Mouse (Mus musculus) lung, embryonic 14.5 days (tissue): ENCODE data around the gene Ahdc1. TPM values are rescaled to one million over a fixed set of nuclear protein-coding genes. Genes with fewer than 3 reads are reported as not detected.

Source experiments
- ATAC-seq: fragments of 200-750 bp; cut with Nextera tagmentation; 2 replicates; pipeline ENCODE4 v1.8.0; 2017; ENCODE audit warnings: mild to moderate bottlenecking, moderate TSS enrichment, moderate library complexity; ENCODE audit not compliant: insufficient read depth
- DNase-seq: peaks from one replicate; pipeline ENCODE4 v3.0.0-alpha.2; 2015
- H3K27ac ChIP-seq: fragments of 300-500 bp; sonication (generic); 2 replicates; pipeline ENCODE4 v1.5.1; 2014; ENCODE audit warnings: low read depth, mild to moderate bottlenecking, moderate library complexity
- H3K27me3 ChIP-seq: fragments of 300-500 bp; sonication (generic); 2 replicates; pipeline ENCODE4 v1.6.1; 2014; ENCODE audit warnings: low read length, control low read depth; ENCODE audit not compliant: insufficient read depth
- H3K36me3 ChIP-seq: fragments of 300-500 bp; sonication (generic); 2 replicates; pipeline ENCODE4 v1.6.1; 2014; ENCODE audit warnings: control low read depth; ENCODE audit not compliant: insufficient read depth
- H3K4me1 ChIP-seq: fragments of 300-500 bp; sonication (generic); 2 replicates; pipeline ENCODE4 v1.6.1; 2014; ENCODE audit warnings: antibody characterized with exemption, control low read depth; ENCODE audit not compliant: insufficient read depth
- H3K4me2 ChIP-seq: fragments of 300-500 bp; sonication (generic); 2 replicates; pipeline ENCODE4 v1.6.1; 2014; ENCODE audit warnings: mild to moderate bottlenecking
- H3K4me3 ChIP-seq: fragments of 300-500 bp; sonication (generic); 2 replicates; pipeline ENCODE4 v1.5.1; 2014; ENCODE audit warnings: low read depth, low read length
- H3K9ac ChIP-seq: fragments of 300-500 bp; sonication (generic); 2 replicates; pipeline ENCODE4 v1.6.1; 2014
- H3K9me3 ChIP-seq: fragments of 300-500 bp; sonication (generic); 2 replicates; pipeline ENCODE4 v1.6.1; 2016; ENCODE audit warnings: low read depth, low read length, control low read depth
- CTCF ChIP-seq: IDR thresholded peaks from 2 replicates; pipeline ENCODE4 v1.5.1; 2016; ENCODE audit warnings: antibody characterized with exemption, low read depth
- WGBS: fragments of 180-500 bp; shearing (Covaris S2); extraction: QIAGEN DNeasy Blood & Tissue Kit; methylation state at CpG from one replicate; pipeline ENCODE4 v1.1.7; 2014; 5-methylcytosine and 5-hydroxymethylcytosine counted together
- polyA plus RNA-seq: library from polyadenylated mRNA; unstranded; fragments of >200 nt; fragmentation: Nextera tagmentation; extraction: Ambion mirVana; gene quantifications from 2 replicates; pipeline ENCODE4 v1.2.1, GENCODE M21; 2014

The Ahdc1 gene
- polyA plus RNA-seq, 1 experiment from 2014 or later, result 10.5 TPM

DNA sequence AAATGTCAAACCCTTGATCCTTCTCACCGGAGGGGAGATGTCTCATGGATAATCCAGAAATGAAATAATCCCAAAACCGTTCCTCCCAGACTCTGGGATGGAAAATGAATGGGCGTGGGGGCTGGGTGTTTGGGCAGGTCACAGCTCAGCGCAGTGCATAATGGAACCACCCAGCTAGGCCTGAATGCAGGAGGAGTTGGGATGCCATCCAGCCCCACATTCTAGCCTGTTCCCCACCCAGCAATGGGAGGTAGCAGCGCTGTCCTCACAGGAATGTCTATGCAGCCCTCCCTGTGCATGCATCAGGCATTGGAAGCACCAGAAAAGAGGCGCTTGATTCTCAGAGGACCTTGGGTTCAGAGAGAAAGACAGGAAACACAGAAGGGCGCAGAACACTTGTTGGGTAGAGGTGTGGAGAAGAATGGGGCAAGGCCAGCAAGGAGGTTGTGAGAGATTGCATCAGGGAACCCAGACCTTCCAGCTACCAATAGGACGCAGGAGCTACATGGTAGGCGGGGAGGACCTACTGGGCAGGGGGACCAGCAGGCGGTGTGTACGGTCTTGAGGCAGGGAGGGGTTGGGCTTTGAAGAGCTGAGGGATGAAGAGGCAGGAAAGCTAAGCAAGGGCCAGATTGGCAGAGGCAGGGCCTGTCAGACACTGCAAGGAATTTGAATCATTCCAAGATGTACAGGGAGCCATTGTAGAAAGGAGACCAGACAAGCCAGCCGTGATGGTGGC, 57.5 kb downstream of the Ahdc1 start:
- no peak overlapping the region for H3K9ac ChIP-seq
- no peak for ATAC-seq
- TF ChIP-seq CTCF, result no peak
- H3K4me1 ChIP-seq, result no peaks in the 10 kb centered on the region
- peaks cover 88% of the 10 kb centered on the region for H3K36me3 ChIP-seq
- H3K27ac ChIP-seq, result no peak overlapping the region
- no peaks in the 10 kb centered on the region for H3K27me3 ChIP-seq
- no peak overlapping the region for H3K4me2 ChIP-seq
- DNase-seq, result no peak
- no peaks in the 10 kb centered on the region for H3K9me3 ChIP-seq
- WGBS, result 79% methylated on average over 12 of the region's 12 CpGs
- no peak overlapping the region for H3K4me3 ChIP-seq

DNA sequence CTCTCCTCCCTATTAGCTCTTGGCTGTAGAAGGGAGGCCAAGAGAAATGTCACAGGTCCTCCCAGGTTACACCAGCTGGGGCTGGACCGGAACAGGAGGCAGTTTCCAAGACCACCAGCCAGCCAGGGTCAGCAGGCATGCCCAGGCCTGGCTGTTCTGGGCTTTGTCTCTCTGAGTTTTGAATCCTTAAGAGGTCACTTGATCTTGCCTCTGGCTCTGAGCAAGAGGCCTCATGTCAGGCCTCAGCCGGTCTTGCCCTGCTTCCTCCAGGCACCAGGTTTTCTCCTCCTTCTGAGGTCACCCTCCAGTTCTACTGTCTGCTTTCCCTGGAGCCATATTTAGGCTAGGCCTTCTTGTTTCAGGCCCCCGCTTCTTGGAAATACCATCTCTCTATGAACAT, 59.3 kb downstream of the Ahdc1 start:
- no peak overlapping the region for H3K27ac ChIP-seq
- H3K9ac ChIP-seq, result no peak overlapping the region
- no peak for TF ChIP-seq CTCF

DNA sequence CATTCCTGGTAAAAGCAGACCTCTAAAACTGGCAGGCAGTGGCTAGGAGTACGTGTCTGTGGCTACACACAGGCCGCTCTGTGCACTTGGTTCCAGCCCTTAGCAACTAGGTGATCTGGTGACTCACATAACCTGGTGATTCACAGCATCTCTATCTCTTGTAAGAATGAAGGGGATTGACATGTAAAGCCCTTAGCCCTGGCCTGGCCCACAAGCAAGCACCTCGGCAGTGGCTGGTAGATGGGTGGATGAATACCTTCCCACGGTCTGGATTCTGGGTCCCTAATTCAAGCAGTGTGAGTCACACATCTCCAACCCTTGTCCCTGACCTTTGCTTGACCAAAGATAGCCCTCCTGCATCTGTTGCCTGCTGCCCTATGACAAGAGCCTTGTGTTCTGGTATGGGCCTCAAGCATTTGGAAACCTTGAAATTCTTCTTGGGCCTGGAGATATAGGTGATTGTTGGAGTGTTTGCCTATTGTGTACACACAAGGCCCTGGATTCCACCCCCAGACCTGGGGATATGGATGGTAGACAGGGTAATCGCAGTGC, 59.8 kb downstream of the Ahdc1 start:
- H3K27me3 ChIP-seq, result no peaks in the 10 kb centered on the region
- H3K4me2 ChIP-seq, result no peak overlapping the region
- no peaks in the 10 kb centered on the region for H3K9me3 ChIP-seq
- TF ChIP-seq CTCF, result no peak
- no peak for DNase-seq
- H3K27ac ChIP-seq, result no peak overlapping the region
- no peak overlapping the region for H3K4me3 ChIP-seq
- peaks cover 79% of the 10 kb centered on the region for H3K36me3 ChIP-seq
- no peaks in the 10 kb centered on the region for H3K4me1 ChIP-seq
- ATAC-seq, result no peak
- no peak overlapping the region for H3K9ac ChIP-seq
- 84% methylated on average over 5 of the region's 5 CpGs for WGBS

More for the DNA sequence above, 59.3 kb downstream of the Ahdc1 start:
- Histone ChIP-seq H3K4me1 (no peaks in the 10 kb centered on the region), H3K27me3 (no peaks in the 10 kb centered on the region), H3K4me3 (no peak overlapping the region), H3K4me2 (no peak overlapping the region), H3K9me3 (no peaks in the 10 kb centered on the region), H3K36me3 (peaks cover 84% of the 10 kb centered on the region)
- ATAC-seq, result no peak
- WGBS, result 78% methylated on average over 3 of the region's 3 CpGs
- no peak for DNase-seq

DNA sequence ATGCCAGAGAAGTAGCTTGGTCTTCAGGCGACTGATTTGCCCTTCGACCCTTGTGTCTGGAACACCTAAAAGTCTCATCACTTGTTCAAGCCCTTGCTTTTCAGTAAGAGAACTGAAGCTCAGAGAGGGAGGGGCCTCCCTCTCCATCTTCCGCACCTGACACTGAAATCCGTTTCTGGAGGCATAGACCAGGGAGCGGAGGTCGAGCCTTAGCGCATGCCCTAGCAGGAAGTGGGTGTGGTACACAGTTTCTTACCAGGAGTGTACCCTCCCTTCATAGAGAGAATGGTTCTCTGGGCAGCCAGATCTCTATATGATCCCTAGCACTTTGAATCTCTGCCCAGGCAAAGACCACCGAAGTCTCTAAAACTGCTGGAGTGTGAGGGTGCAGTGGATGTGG, 62.1 kb downstream of the Ahdc1 start:
- no peak overlapping the region for H3K4me3 ChIP-seq
- no peaks in the 10 kb centered on the region for H3K9me3 ChIP-seq
- 57% methylated on average over 8 of the region's 8 CpGs for WGBS
- no peak overlapping the region for H3K27ac ChIP-seq
- TF ChIP-seq CTCF, result no peak
- no peak overlapping the region; the same call in 1 of the 2 replicates for H3K9ac ChIP-seq
- no peaks in the 10 kb centered on the region for H3K27me3 ChIP-seq
- no peaks in the 10 kb centered on the region for H3K4me1 ChIP-seq
- H3K36me3 ChIP-seq, result peaks cover 85% of the 10 kb centered on the region
- DNase-seq (no peak), ATAC-seq (no peak)
- H3K4me2 ChIP-seq, result no peak overlapping the region

DNA sequence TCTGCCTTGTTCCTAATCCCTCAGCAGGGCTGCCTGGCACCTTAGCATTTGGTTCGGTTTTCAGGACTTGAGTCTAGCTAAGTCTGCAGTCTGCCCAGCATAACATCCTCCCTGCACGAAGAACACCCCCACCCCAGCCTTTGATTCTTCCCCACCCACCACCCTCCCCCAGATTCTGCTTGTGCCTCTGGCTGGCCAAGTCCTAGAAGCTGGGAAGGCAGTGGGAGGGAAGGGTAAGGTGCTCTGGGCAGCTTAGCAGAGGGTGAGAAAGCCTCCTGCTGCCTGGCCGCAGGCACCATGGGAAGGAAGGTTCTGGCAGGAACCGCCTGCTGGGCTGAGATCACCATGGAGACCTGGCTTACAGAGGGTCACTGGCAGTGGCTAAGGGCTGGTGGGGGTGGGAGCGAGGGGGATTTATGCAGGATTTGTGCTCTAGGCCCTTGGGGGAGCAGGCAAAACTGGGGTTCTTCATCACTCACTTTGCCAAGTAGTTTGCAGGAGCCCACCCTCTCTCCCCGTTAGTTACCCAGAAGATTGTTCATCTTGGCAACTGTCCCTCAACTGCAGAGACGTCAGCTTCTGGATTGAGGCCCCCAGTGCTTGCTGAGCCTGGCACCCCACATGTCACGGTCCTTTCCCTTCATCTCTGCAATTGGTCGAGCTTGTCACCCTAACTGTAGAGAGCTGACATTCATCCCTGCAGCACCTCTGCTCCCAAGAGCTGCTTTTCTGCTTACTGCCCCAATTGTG, 63.2 kb downstream of the Ahdc1 start:
- DNase-seq (no peak), ATAC-seq (peak; percentile 28; the same call in 1 of the 2 replicates)
- Histone ChIP-seq H3K4me2 (no peak overlapping the region), H3K4me1 (no peaks in the 10 kb centered on the region), H3K9me3 (no peaks in the 10 kb centered on the region), H3K27me3 (no peaks in the 10 kb centered on the region), H3K36me3 (peaks cover 85% of the 10 kb centered on the region), H3K4me3 (no peak overlapping the region), H3K27ac (peak overlapping the region; percentile 27; the same call in 1 of the 2 replicates), H3K9ac (0 out of 2 replicates have a peak overlapping the region, but pooled peaks have one; percentile 4)
- 43% methylated on average over 9 of the region's 9 CpGs for WGBS
- no peak for TF ChIP-seq CTCF

DNA sequence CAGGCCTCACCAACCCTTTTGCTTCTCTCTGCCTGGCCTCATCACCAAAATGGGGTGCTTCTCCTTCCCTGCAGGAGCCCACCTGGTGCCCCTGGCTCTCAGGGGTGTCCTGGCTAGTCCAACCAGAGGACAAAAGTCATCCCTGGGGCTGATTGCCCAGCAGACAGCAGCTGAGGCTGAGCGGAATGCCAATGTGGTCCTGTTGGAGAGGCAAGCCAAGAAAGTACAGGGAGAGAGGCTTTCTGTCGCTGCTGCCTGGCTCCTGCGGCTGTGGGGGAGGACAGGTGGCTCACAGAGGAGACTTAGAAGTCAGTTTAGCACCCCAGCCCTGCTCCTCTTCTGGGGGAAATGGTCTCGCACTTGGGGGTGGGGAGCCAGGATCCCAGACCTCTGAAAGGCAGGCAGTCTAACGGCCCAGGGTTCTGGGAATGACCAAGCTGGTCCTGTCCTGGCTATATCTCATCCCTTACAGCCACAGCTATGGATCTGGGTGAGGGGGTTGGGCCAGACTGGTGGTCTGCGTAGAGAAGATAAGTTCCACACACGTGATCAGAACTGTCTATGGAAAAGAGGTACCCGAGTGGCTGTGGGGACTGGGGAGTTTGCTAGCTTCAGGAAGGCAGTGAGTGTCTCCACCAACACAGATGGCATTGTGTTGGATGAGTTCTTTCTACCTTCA, 64.0 kb downstream of the Ahdc1 start:
- no peak overlapping the region for H3K4me3 ChIP-seq

More for the DNA sequence above, 64.0 kb downstream of the Ahdc1 start:
- peak overlapping the region; percentile 36; the same call in 1 of the 2 replicates for H3K27ac ChIP-seq
- H3K9ac ChIP-seq, result no peak overlapping the region
- no peaks in the 10 kb centered on the region for H3K4me1 ChIP-seq
- H3K4me2 ChIP-seq, result no peak overlapping the region
- 41% methylated on average over 8 of the region's 8 CpGs for WGBS
- H3K27me3 ChIP-seq, result no peaks in the 10 kb centered on the region
- ATAC-seq (no peak), DNase-seq (no peak)
- no peaks in the 10 kb centered on the region for H3K9me3 ChIP-seq
- peaks cover 81% of the 10 kb centered on the region for H3K36me3 ChIP-seq
- no peak for TF ChIP-seq CTCF
